Mouse (Mus musculus) kidney, embryonic 15.5 days (tissue): ENCODE data around the gene Ckap4. TPM values are rescaled to one million over a fixed set of nuclear protein-coding genes. Genes with fewer than 3 reads are reported as not detected.
A peak's percentile ranks its signal among the peaks of the same experiment; 100 is the strongest.

Source experiments
- ATAC-seq: fragments of 200-750 bp; cut with Nextera tagmentation; replicated peaks from 2 replicates; pipeline ENCODE4 v1.8.0; 2017; ENCODE audit warnings: moderate TSS enrichment; ENCODE audit not compliant: low FRiP score
- H3K27ac ChIP-seq: fragments of 300-500 bp; sonication (generic); 2 replicates; pipeline ENCODE4 v1.5.1; 2015; ENCODE audit warnings: mild to moderate bottlenecking, inconsistent platforms
- H3K27me3 ChIP-seq: fragments of 300-500 bp; sonication (generic); 2 replicates; pipeline ENCODE4 v1.6.1; 2015; ENCODE audit warnings: inconsistent platforms
- H3K36me3 ChIP-seq: fragments of 300-500 bp; sonication (generic); 2 replicates; pipeline ENCODE4 v1.6.1; 2015; ENCODE audit warnings: inconsistent platforms
- H3K4me1 ChIP-seq: fragments of 300-500 bp; sonication (generic); 2 replicates; pipeline ENCODE4 v1.6.1; 2015; ENCODE audit warnings: inconsistent platforms
- H3K4me2 ChIP-seq: fragments of 300-500 bp; sonication (generic); 2 replicates; pipeline ENCODE4 v1.6.1; 2015; ENCODE audit warnings: moderate library complexity, mild to moderate bottlenecking, inconsistent platforms
- H3K4me3 ChIP-seq: fragments of 300-500 bp; sonication (generic); replicated peaks from 2 replicates; pipeline ENCODE4 v1.5.1; 2015; ENCODE audit warnings: mild to moderate bottlenecking, inconsistent platforms
- H3K9ac ChIP-seq: fragments of 300-500 bp; sonication (generic); 2 replicates; pipeline ENCODE4 v1.6.1; 2015; ENCODE audit warnings: mild to moderate bottlenecking, inconsistent platforms
- H3K9me3 ChIP-seq: fragments of 300-500 bp; sonication (generic); replicated peaks from 2 replicates; pipeline ENCODE4 v1.6.1; 2016; ENCODE audit warnings: inconsistent platforms
- WGBS: fragments of 180-500 bp; shearing (Covaris S2); methylation state at CpG from one replicate; pipeline ENCODE4 v1.1.7; 2015; ENCODE audit warnings: mixed read lengths; 5-methylcytosine and 5-hydroxymethylcytosine counted together
- polyA plus RNA-seq: library from polyadenylated mRNA; unstranded; fragments of >200 nt; fragmentation: Nextera tagmentation; extraction: Ambion mirVana; gene quantifications from 2 replicates; pipeline ENCODE4 v1.2.1, GENCODE M21; 2015

The Ckap4 gene
- polyA plus RNA-seq, result 89.9 and 94.3 TPM in 2 replicates

- Histone ChIP-seq H3K27me3 (no peaks in the 10 kb centered on the region), H3K4me1 (peaks cover 62% of the 10 kb centered on the region), H3K36me3 (peaks cover 10% of the 10 kb centered on the region), H3K4me3 (peak within 1 kb of the TSS; percentile 93), H3K9me3 (no peaks in the 10 kb centered on the region), H3K9ac (peak within 1 kb of the TSS; percentile 97), H3K4me2 (peak within 1 kb of the TSS; percentile 77), H3K27ac (peak within 1 kb of the TSS; percentile 93)
- ATAC-seq, result peak; percentile 91
- 2% methylated on average over 28 of the region's 64 CpGs for WGBS
Measured at GRCm38 (mm10) chr10:84533912-84534671, at the start of gene Ckap4. Gene Ckap4, minus strand, starts transcription at chr10:84534062.

- Histone ChIP-seq H3K4me3 (no peak overlapping the region), H3K4me1 (peaks cover 14% of the 10 kb centered on the region), H3K27ac (no peak overlapping the region), H3K4me2 (no peak overlapping the region), H3K9ac (no peak overlapping the region), H3K36me3 (no peaks in the 10 kb centered on the region), H3K9me3 (no peaks in the 10 kb centered on the region), H3K27me3 (no peaks in the 10 kb centered on the region)
- WGBS, result 78% methylated on average over 7 of the region's 7 CpGs
- ATAC-seq, result no peak
Measured at GRCm38 (mm10) chr10:84582236-84582635, 48.4 kb upstream of the Ckap4 start.

- H3K27me3 ChIP-seq, result no peaks in the 10 kb centered on the region
- H3K36me3 ChIP-seq, result no peaks in the 10 kb centered on the region
- H3K9me3 ChIP-seq, result no peaks in the 10 kb centered on the region
- 46% methylated on average over 8 of the region's 8 CpGs for WGBS
- H3K4me3 ChIP-seq, result no peak overlapping the region
- no peak overlapping the region for H3K4me2 ChIP-seq
- peaks cover 15% of the 10 kb centered on the region for H3K4me1 ChIP-seq
- no peak overlapping the region for H3K27ac ChIP-seq
- no peak overlapping the region for H3K9ac ChIP-seq
- ATAC-seq, result no peak
Measured at GRCm38 (mm10) chr10:84581191-84581590, 47.3 kb upstream of the Ckap4 start.

- no peak overlapping the region for H3K27ac ChIP-seq
- H3K27me3 ChIP-seq, result 0 out of 2 replicates have a peak, but pooled peaks cover 4% of the 10 kb centered on the region
- no peak overlapping the region for H3K4me2 ChIP-seq
- 81% methylated on average over 2 of the region's 2 CpGs for WGBS
- no peak overlapping the region for H3K4me3 ChIP-seq
- peaks cover 15% of the 10 kb centered on the region for H3K4me1 ChIP-seq
- H3K9ac ChIP-seq, result no peak overlapping the region
- H3K9me3 ChIP-seq, result no peaks in the 10 kb centered on the region
- ATAC-seq, result no peak
- H3K36me3 ChIP-seq, result no peaks in the 10 kb centered on the region
Measured at GRCm38 (mm10) chr10:84579527-84579926, 45.7 kb upstream of the Ckap4 start.

- 0 out of 2 replicates have a peak, but pooled peaks cover 4% of the 10 kb centered on the region for H3K27me3 ChIP-seq
- 85% methylated on average over 10 of the region's 10 CpGs for WGBS
- H3K27ac ChIP-seq, result no peak overlapping the region
- H3K4me3 ChIP-seq, result no peak overlapping the region
- ATAC-seq, result no peak
- no peak overlapping the region for H3K9ac ChIP-seq
- H3K9me3 ChIP-seq, result no peaks in the 10 kb centered on the region
- H3K36me3 ChIP-seq, result no peaks in the 10 kb centered on the region
- H3K4me2 ChIP-seq, result no peak overlapping the region
- peaks cover 15% of the 10 kb centered on the region for H3K4me1 ChIP-seq
Measured at GRCm38 (mm10) chr10:84578738-84579137, 44.9 kb upstream of the Ckap4 start.

GRCm38 (mm10) chr10:84577071-84577727 is 43.3 kb upstream of the Ckap4 start:
- peak overlapping the region; percentile 83 for H3K27ac ChIP-seq
- peak overlapping the region; percentile 90 for H3K4me2 ChIP-seq
- WGBS, result 2% methylated on average over 38 of the region's 38 CpGs
- peak overlapping the region; percentile 56 for H3K9ac ChIP-seq
- peak; percentile 41 for ATAC-seq
- 0 out of 2 replicates have a peak, but pooled peaks cover 4% of the 10 kb centered on the region for H3K27me3 ChIP-seq
- no peaks in the 10 kb centered on the region for H3K9me3 ChIP-seq
- no peaks in the 10 kb centered on the region for H3K36me3 ChIP-seq
- peaks cover 15% of the 10 kb centered on the region for H3K4me1 ChIP-seq
- H3K4me3 ChIP-seq, result peak overlapping the region; percentile 89

GRCm38 (mm10) chr10:84576395-84577070 is 42.7 kb upstream of the Ckap4 start, which contains the start of gene Tcp11l2:
Gene Tcp11l2, plus strand, starts transcription at chr10:84576626.
- Histone ChIP-seq H3K4me1 (peaks cover 10% of the 10 kb centered on the region), H3K9me3 (no peaks in the 10 kb centered on the region), H3K9ac (peak within 1 kb of the TSS; percentile 56), H3K36me3 (no peaks in the 10 kb centered on the region), H3K4me2 (peak within 1 kb of the TSS; percentile 90), H3K27me3 (0 out of 2 replicates have a peak, but pooled peaks cover 4% of the 10 kb centered on the region), H3K4me3 (peak within 1 kb of the TSS; percentile 89), H3K27ac (peak within 1 kb of the TSS; percentile 83)
- ATAC-seq, result peak; percentile 99
- WGBS, result under 1% methylated on average over 46 of the region's 46 CpGs

- Histone ChIP-seq H3K4me2 (peak overlapping the region; percentile 90), H3K27me3 (0 out of 2 replicates have a peak, but pooled peaks cover 4% of the 10 kb centered on the region), H3K9ac (peak overlapping the region; percentile 37; the same call in 1 of the 2 replicates), H3K4me3 (peak overlapping the region; percentile 89), H3K27ac (peak overlapping the region; percentile 55; the same call in 1 of the 2 replicates), H3K4me1 (peaks cover 10% of the 10 kb centered on the region), H3K9me3 (no peaks in the 10 kb centered on the region), H3K36me3 (no peaks in the 10 kb centered on the region)
- peak; percentile 86 for ATAC-seq
- under 1% methylated on average over 14 of the region's 14 CpGs for WGBS
Measured at GRCm38 (mm10) chr10:84576029-84576394, 42.1 kb upstream of the Ckap4 start.

GRCm38 (mm10) chr10:84573671-84574420 is 40.0 kb upstream of the Ckap4 start:
- 67% methylated on average over 5 of the region's 5 CpGs for WGBS
- H3K27me3 ChIP-seq, result 0 out of 2 replicates have a peak, but pooled peaks cover 4% of the 10 kb centered on the region
- H3K4me1 ChIP-seq, result peaks cover 10% of the 10 kb centered on the region
- H3K27ac ChIP-seq, result no peak overlapping the region
- no peak overlapping the region for H3K4me3 ChIP-seq
- no peak overlapping the region for H3K9ac ChIP-seq
- no peaks in the 10 kb centered on the region for H3K36me3 ChIP-seq
- no peak for ATAC-seq
- no peak overlapping the region for H3K4me2 ChIP-seq
- H3K9me3 ChIP-seq, result no peaks in the 10 kb centered on the region

GRCm38 (mm10) chr10:84571052-84571639 is 37.3 kb upstream of the Ckap4 start:
- H3K4me3 ChIP-seq, result no peak overlapping the region
- no peak for ATAC-seq
- H3K9me3 ChIP-seq, result no peaks in the 10 kb centered on the region
- H3K27ac ChIP-seq, result no peak overlapping the region
- H3K4me1 ChIP-seq, result no peaks in the 10 kb centered on the region
- no peak overlapping the region for H3K4me2 ChIP-seq
- no peaks in the 10 kb centered on the region for H3K36me3 ChIP-seq
- WGBS, result 78% methylated on average over 10 of the region's 10 CpGs
- H3K27me3 ChIP-seq, result 0 out of 2 replicates have a peak, but pooled peaks cover 4% of the 10 kb centered on the region
- no peak overlapping the region for H3K9ac ChIP-seq

GRCm38 (mm10) chr10:84564427-84564826 is 30.6 kb upstream of the Ckap4 start:
- H3K4me2 ChIP-seq, result no peak overlapping the region
- H3K27me3 ChIP-seq, result no peaks in the 10 kb centered on the region
- H3K27ac ChIP-seq, result no peak overlapping the region
- no peak overlapping the region for H3K9ac ChIP-seq
- no peak for ATAC-seq
- H3K4me3 ChIP-seq, result no peak overlapping the region
- peaks cover 5% of the 10 kb centered on the region; the same call in 1 of the 2 replicates for H3K4me1 ChIP-seq
- H3K36me3 ChIP-seq, result no peaks in the 10 kb centered on the region
- 80% methylated on average over 8 of the region's 8 CpGs for WGBS
- H3K9me3 ChIP-seq, result no peaks in the 10 kb centered on the region
